Mouse (Mus musculus): Measurements from ENCODE around the gene Ikzf4. TPM values are rescaled to one million over a fixed set of nuclear protein-coding genes. Genes with fewer than 3 reads are reported as not detected.

Gene Ikzf4
- polyA plus RNA-seq, 1 experiment = 0.05 TPM

DNA sequence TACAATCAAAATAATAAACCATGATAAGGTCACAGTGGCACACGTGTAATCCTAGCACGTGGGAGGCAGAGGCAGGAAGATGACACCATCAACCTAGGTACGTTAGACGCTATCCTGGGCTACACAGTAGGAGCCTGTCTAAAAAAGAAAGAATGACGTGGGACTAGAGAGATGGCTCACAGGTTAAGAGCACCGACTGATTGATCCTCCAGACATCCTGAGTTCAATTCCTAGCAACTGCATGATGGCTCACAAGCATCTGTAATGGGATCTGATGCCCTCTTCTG lies 32.7 kb downstream of the Ikzf4 start:
- Histone ChIP-seq H3K27me3 (ENCODE audit: control insufficient read depth, insufficient read depth, insufficient read length) (no peaks in the 10 kb centered on the region), H3K4me3 (ENCODE audit: insufficient read depth, poor library complexity, severe bottlenecking) (no peak overlapping the region), H3K36me3 (ENCODE audit: control insufficient read depth, insufficient read depth) (no peaks in the 10 kb centered on the region), H3ac (ENCODE audit: control insufficient read depth, insufficient read length, low read depth) (no peak overlapping the region), H3K79me2 (ENCODE audit: control insufficient read depth, insufficient read depth) (no peaks in the 10 kb centered on the region), H3K79me3 (ENCODE audit: low read depth) (no peaks in the 10 kb centered on the region)
- TF ChIP-seq MYOD1 (IDR thresholded peaks at IDR 0.05; ENCODE audit: control insufficient read depth, insufficient read length, low read depth) (no peak), CTCF (IDR thresholded peaks at IDR 0.05; ENCODE audit: control insufficient read depth, insufficient read depth, insufficient read length) (no peak), MYOG (IDR thresholded peaks at IDR 0.05; ENCODE audit: control insufficient read depth, extremely low read depth, insufficient read length) (no peak), CEBPB (IDR thresholded peaks at IDR 0.05; ENCODE audit: low read depth) (no peak), FOSL1 (IDR thresholded peaks at IDR 0.05; ENCODE audit: insufficient read depth, low read length, poor library complexity, severe bottlenecking) (no peak), MAX (IDR thresholded peaks at IDR 0.05) (no peak), USF1 (IDR thresholded peaks at IDR 0.05; ENCODE audit: low read depth) (no peak)

DNA sequence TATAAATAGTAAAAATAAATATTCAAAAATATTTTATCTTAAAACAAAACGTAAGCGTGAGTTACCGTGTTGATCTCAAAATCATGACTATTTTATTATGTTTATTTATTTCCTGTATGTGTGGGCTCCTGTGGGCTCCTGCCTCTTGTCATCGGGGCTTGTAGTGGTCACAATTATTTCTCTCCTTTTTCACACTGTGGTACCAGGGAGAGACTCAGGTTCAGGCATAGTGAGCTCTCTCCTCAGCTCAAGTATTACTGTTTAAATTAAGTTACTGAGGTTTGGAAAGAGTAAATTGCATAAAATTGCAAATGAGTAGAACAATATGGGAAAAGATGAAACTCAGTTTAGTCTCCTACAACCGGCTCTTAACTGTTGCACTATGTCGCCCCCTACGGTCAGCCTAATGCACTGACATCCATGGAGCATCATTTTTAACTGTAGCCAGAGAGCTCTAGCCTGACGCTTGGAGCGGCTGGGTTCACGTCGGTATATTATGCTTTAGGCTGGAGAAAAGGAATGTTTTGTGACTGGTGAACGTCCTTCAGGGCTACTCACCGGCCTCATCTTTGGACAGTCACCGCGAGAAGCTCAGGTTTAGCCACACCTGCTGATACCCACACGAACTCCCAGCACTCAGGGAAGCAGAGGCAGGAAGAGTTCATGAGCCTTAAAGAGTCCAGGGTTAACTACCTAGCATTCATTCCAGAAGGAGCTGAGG lies 33.2 kb downstream of the Ikzf4 start:
- H3K36me3 ChIP-seq (ENCODE audit: control insufficient read depth, insufficient read depth) = no peaks in the 10 kb centered on the region
- no peaks in the 10 kb centered on the region for H3K79me2 ChIP-seq (ENCODE audit: control insufficient read depth, insufficient read depth)
- no peak overlapping the region for H3ac ChIP-seq (ENCODE audit: control insufficient read depth, insufficient read length, low read depth)
- no peaks in the 10 kb centered on the region for H3K79me3 ChIP-seq (ENCODE audit: low read depth)
- no peak overlapping the region for H3K4me3 ChIP-seq (ENCODE audit: insufficient read depth, poor library complexity, severe bottlenecking)
- TF ChIP-seq CTCF (IDR thresholded peaks at IDR 0.05; ENCODE audit: control insufficient read depth, insufficient read depth, insufficient read length) (peak; percentile 53), USF1 (IDR thresholded peaks at IDR 0.05; ENCODE audit: low read depth) (no peak)
- H3K27me3 ChIP-seq (ENCODE audit: control insufficient read depth, insufficient read depth, insufficient read length) = no peaks in the 10 kb centered on the region

DNA sequence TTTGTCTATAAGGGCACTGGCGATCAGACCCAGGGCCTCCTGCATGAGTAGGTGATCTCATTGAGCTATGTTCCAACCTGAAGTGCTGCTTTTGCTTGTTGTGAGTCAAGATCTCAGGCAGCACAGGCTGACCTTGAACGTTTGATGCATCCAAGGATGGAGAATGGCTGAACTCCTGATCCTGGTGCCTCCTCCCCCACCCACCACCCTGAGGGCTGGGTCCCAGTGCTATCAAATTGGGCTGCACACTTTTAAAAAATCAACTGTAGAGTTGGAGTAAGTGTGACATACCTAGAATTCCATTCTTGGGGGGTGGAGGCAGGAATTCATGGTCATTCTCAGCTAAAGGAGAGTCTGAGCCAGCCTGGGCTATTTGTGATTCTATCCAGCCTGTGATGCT lies 39.3 kb downstream of the Ikzf4 start:
- no peak for TF ChIP-seq CEBPB (IDR thresholded peaks at IDR 0.05; ENCODE audit: low read depth)
- no peak for TF ChIP-seq FOSL1 (IDR thresholded peaks at IDR 0.05; ENCODE audit: insufficient read depth, low read length, poor library complexity, severe bottlenecking)
- no peak for TF ChIP-seq USF1 (IDR thresholded peaks at IDR 0.05; ENCODE audit: low read depth)
- no peak for TF ChIP-seq MYOD1 (IDR thresholded peaks at IDR 0.05; ENCODE audit: control insufficient read depth, insufficient read length, low read depth)
- TF ChIP-seq MAX (IDR thresholded peaks at IDR 0.05) = no peak
- no peak for TF ChIP-seq MYOG (IDR thresholded peaks at IDR 0.05; ENCODE audit: control insufficient read depth, extremely low read depth, insufficient read length)
- TF ChIP-seq CTCF (IDR thresholded peaks at IDR 0.05; ENCODE audit: control insufficient read depth, insufficient read depth, insufficient read length) = no peak
- Histone ChIP-seq H3K4me3 (ENCODE audit: insufficient read depth, poor library complexity, severe bottlenecking) (no peak overlapping the region), H3K79me3 (ENCODE audit: low read depth) (no peaks in the 10 kb centered on the region), H3K79me2 (ENCODE audit: control insufficient read depth, insufficient read depth) (no peaks in the 10 kb centered on the region), H3ac (ENCODE audit: control insufficient read depth, insufficient read length, low read depth) (no peak overlapping the region), H3K27me3 (ENCODE audit: control insufficient read depth, insufficient read depth, insufficient read length) (no peaks in the 10 kb centered on the region), H3K36me3 (ENCODE audit: control insufficient read depth, insufficient read depth) (no peaks in the 10 kb centered on the region)

DNA sequence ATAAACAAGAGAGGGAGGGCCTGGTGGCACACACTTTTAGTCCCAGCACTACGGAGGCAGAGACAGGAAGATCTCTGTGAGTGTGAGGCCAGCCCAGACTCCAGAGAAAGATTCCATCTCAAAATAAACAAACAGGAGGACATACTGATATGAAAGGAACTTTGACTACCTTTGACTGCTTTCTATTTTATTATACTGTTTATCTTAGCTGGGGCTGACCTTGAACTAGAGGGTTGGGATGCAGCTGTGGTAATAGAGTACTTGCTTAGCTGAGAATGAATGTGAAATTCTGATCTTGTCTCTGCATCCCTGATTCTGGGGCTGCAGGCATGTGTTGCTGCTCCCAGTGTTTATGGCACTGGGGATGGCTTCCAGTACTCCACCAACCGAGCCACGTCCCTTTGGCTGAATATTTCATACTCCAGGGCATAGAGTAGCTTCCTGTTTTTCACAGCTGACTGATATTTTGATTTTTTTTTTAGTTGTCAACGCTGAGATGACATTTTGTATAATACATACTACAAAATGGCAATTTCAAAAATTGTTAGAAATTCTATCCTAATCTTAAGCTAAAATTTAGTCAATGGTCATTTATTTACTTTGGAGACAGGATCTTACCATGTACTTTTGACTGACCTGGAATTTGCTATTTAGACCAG lies 43.2 kb downstream of the Ikzf4 start:
- no peaks in the 10 kb centered on the region for H3K27me3 ChIP-seq (ENCODE audit: control insufficient read depth, insufficient read depth, insufficient read length)
- TF ChIP-seq MYOD1 (IDR thresholded peaks at IDR 0.05; ENCODE audit: control insufficient read depth, insufficient read length, low read depth) = no peak
- TF ChIP-seq USF1 (IDR thresholded peaks at IDR 0.05; ENCODE audit: low read depth) = no peak
- TF ChIP-seq CEBPB (IDR thresholded peaks at IDR 0.05; ENCODE audit: low read depth) = no peak
- TF ChIP-seq MAX (IDR thresholded peaks at IDR 0.05) = no peak
- TF ChIP-seq MYOG (IDR thresholded peaks at IDR 0.05; ENCODE audit: control insufficient read depth, extremely low read depth, insufficient read length) = no peak
- no peak for TF ChIP-seq FOSL1 (IDR thresholded peaks at IDR 0.05; ENCODE audit: insufficient read depth, low read length, poor library complexity, severe bottlenecking)
- TF ChIP-seq CTCF (IDR thresholded peaks at IDR 0.05; ENCODE audit: control insufficient read depth, insufficient read depth, insufficient read length) = no peak
- no peaks in the 10 kb centered on the region for H3K36me3 ChIP-seq (ENCODE audit: control insufficient read depth, insufficient read depth)
- no peaks in the 10 kb centered on the region for H3K79me2 ChIP-seq (ENCODE audit: control insufficient read depth, insufficient read depth)
- H3K4me3 ChIP-seq (ENCODE audit: insufficient read depth, poor library complexity, severe bottlenecking) = no peak overlapping the region
- no peak overlapping the region for H3ac ChIP-seq (ENCODE audit: control insufficient read depth, insufficient read length, low read depth)
- H3K79me3 ChIP-seq (ENCODE audit: low read depth) = no peaks in the 10 kb centered on the region

- Histone ChIP-seq H3K36me3 (ENCODE audit: control insufficient read depth, insufficient read depth) (no peaks in the 10 kb centered on the region), H3K79me3 (ENCODE audit: low read depth) (no peaks in the 10 kb centered on the region), H3K27me3 (ENCODE audit: control insufficient read depth, insufficient read depth, insufficient read length) (no peaks in the 10 kb centered on the region), H3K79me2 (ENCODE audit: control insufficient read depth, insufficient read depth) (no peaks in the 10 kb centered on the region), H3ac (ENCODE audit: control insufficient read depth, insufficient read length, low read depth) (no peak overlapping the region), H3K4me3 (ENCODE audit: insufficient read depth, poor library complexity, severe bottlenecking) (no peak overlapping the region)
- TF ChIP-seq CEBPB (IDR thresholded peaks at IDR 0.05; ENCODE audit: low read depth) (no peak), MAX (IDR thresholded peaks at IDR 0.05) (no peak), USF1 (IDR thresholded peaks at IDR 0.05; ENCODE audit: low read depth) (no peak), MYOD1 (IDR thresholded peaks at IDR 0.05; ENCODE audit: control insufficient read depth, insufficient read length, low read depth) (no peak), MYOG (IDR thresholded peaks at IDR 0.05; ENCODE audit: control insufficient read depth, extremely low read depth, insufficient read length) (no peak), FOSL1 (IDR thresholded peaks at IDR 0.05; ENCODE audit: insufficient read depth, low read length, poor library complexity, severe bottlenecking) (no peak)
Observed at GRCm38 (mm10) chr10:128601499-128601898, 44.3 kb downstream of the Ikzf4 start.

- no peaks in the 10 kb centered on the region for H3K36me3 ChIP-seq (ENCODE audit: control insufficient read depth, insufficient read depth)
- TF ChIP-seq MAX (IDR thresholded peaks at IDR 0.05) (no peak), CEBPB (IDR thresholded peaks at IDR 0.05; ENCODE audit: low read depth) (no peak), FOSL1 (IDR thresholded peaks at IDR 0.05; ENCODE audit: insufficient read depth, low read length, poor library complexity, severe bottlenecking) (no peak), MYOD1 (IDR thresholded peaks at IDR 0.05; ENCODE audit: control insufficient read depth, insufficient read length, low read depth) (no peak), CTCF (IDR thresholded peaks at IDR 0.05; ENCODE audit: control insufficient read depth, insufficient read depth, insufficient read length) (no peak), USF1 (IDR thresholded peaks at IDR 0.05; ENCODE audit: low read depth) (no peak), MYOG (IDR thresholded peaks at IDR 0.05; ENCODE audit: control insufficient read depth, extremely low read depth, insufficient read length) (no peak)
- no peak overlapping the region for H3ac ChIP-seq (ENCODE audit: control insufficient read depth, insufficient read length, low read depth)
- H3K79me3 ChIP-seq (ENCODE audit: low read depth) = no peaks in the 10 kb centered on the region
- H3K4me3 ChIP-seq (ENCODE audit: insufficient read depth, poor library complexity, severe bottlenecking) = no peak overlapping the region
- no peaks in the 10 kb centered on the region for H3K79me2 ChIP-seq (ENCODE audit: control insufficient read depth, insufficient read depth)
- H3K27me3 ChIP-seq (ENCODE audit: control insufficient read depth, insufficient read depth, insufficient read length) = no peaks in the 10 kb centered on the region
Observed at GRCm38 (mm10) chr10:128598476-128598875, 47.3 kb downstream of the Ikzf4 start.

All from C2C12 (cell line).